In genomic region chr16:95924716-95925115, GRCm38 (mm10) we compare ENCODE assay signal across 28 mouse cellular contexts.
A peak's percentile ranks its signal among the peaks of the same experiment; 100 is the strongest.
DNase-seq lines count a peak whose midpoint lies in the region; ATAC-seq and TF ChIP-seq lines count a peak whose summit lies in the region.
"Had no signal": no experiment of that assay in that cellular context is flagged by ENCODE, and none has a peak within 500 bp of the region (broad histone marks: within the 10 kb centered on the region; RNA-seq: fewer than 3 reads in every experiment).

No protein-coding gene starts in this region.

- H3K4me2 ChIP-seq in lung, embryonic 14.5 days, result no peak overlapping the region
- H3K4me2 ChIP-seq in embryonic facial prominence, embryonic 14.5 days (ENCODE audit: low read depth, low read length), result no peak overlapping the region
- H3K4me2 ChIP-seq in limb, embryonic 13.5 days (replicated peaks), result no peak overlapping the region
- H3K4me2 ChIP-seq: embryonic facial prominence, embryonic 15.5 days; forebrain, embryonic 13.5 days; heart, embryonic 15.5 days; liver, embryonic 12.5 days; midbrain, embryonic 12.5 days had no signal

- TF ChIP-seq CTCF in lung, embryonic 14.5 days (IDR thresholded peaks at IDR 0.05; ENCODE audit: low read depth), result no peak

- 51% methylated on average over 8 of the region's 8 CpGs for WGBS in lung, embryonic 14.5 days
- 56% methylated on average over 8 of the region's 8 CpGs for WGBS in embryonic facial prominence, embryonic 14.5 days
- 17% methylated on average over 8 of the region's 8 CpGs for WGBS in limb, embryonic 13.5 days

- no peak overlapping the region for H3K9ac ChIP-seq in lung, embryonic 14.5 days
- no peak overlapping the region for H3K9ac ChIP-seq in embryonic facial prominence, embryonic 14.5 days (ENCODE audit: low read depth, low read length)
- no peak overlapping the region for H3K9ac ChIP-seq in limb, embryonic 13.5 days
- H3K9ac ChIP-seq: embryonic facial prominence, embryonic 15.5 days; forebrain, embryonic 13.5 days; heart, embryonic 15.5 days; liver, embryonic 12.5 days; liver, postnatal 0 days; midbrain, embryonic 12.5 days had no signal

- DNase-seq in lung, embryonic 14.5 days, result peak; percentile 62
- DNase-seq in lung, postnatal 10 days, result no peak
- DNase-seq in NIH3T3 (ENCODE audit: low read depth), result peak; percentile 30
- peak; percentile 43 for DNase-seq in embryonic facial prominence, embryonic 14.5 days (ENCODE audit: low spot score)
- no peak for DNase-seq in urinary bladder, postnatal 10 days (ENCODE audit: low spot score)
- DNase-seq: adrenal gland, postnatal 25 days; cerebellum, adult 11-12 months; cerebellum, postnatal 14 days; gastrocnemius, postnatal 25 days; heart, adult 11 months; kidney, adult 9 months; kidney, postnatal 14 days; liver, postnatal 0 days; lung, postnatal 4 days; retina, postnatal 1 day; right cerebral cortex, postnatal 14 days; thymus, adult 18-20 months; thymus, postnatal 25 days had no signal

- ATAC-seq in lung, embryonic 14.5 days (ENCODE audit: insufficient read depth), result no peak
- peak; percentile 10 for ATAC-seq in embryonic facial prominence, embryonic 14.5 days (ENCODE audit: low read depth)
- peak; percentile 79 for ATAC-seq in limb, embryonic 13.5 days (ENCODE audit: low FRiP score, low read depth)
- no peak for ATAC-seq in erythroid progenitor cell, adult 5-6 weeks (replicated peaks; ENCODE audit: low FRiP score, poor library complexity, severe bottlenecking)
- ATAC-seq: CD4-positive, CD25-positive, alpha-beta regulatory T cell, adult 4 months; forebrain, embryonic 13.5 days; liver, embryonic 12.5 days; liver, postnatal 0 days had no signal

- H3K27me3 ChIP-seq in lung, embryonic 14.5 days (ENCODE audit: insufficient read depth, low read length), result no peaks in the 10 kb centered on the region
- no peaks in the 10 kb centered on the region for H3K27me3 ChIP-seq in embryonic facial prominence, embryonic 14.5 days (replicated peaks; ENCODE audit: control insufficient read depth, insufficient read depth, low read length)
- H3K27me3 ChIP-seq in limb, embryonic 13.5 days, result no peaks in the 10 kb centered on the region
- H3K27me3 ChIP-seq: embryonic facial prominence, embryonic 15.5 days; forebrain, embryonic 13.5 days; heart, embryonic 15.5 days; liver, embryonic 12.5 days; midbrain, embryonic 12.5 days had no signal

- no peak overlapping the region for H3K4me3 ChIP-seq in lung, embryonic 14.5 days (ENCODE audit: low read depth, low read length)
- H3K4me3 ChIP-seq in embryonic facial prominence, embryonic 14.5 days (ENCODE audit: low read depth, low read length), result no peak overlapping the region
- H3K4me3 ChIP-seq in limb, embryonic 13.5 days, result no peak overlapping the region
- H3K4me3 ChIP-seq: embryonic facial prominence, embryonic 15.5 days; forebrain, embryonic 13.5 days; heart, embryonic 10.5 days; heart, embryonic 15.5 days; liver, embryonic 12.5 days; megakaryocyte, embryonic 14.5 days; midbrain, embryonic 12.5 days had no signal

- H3K36me3 ChIP-seq in lung, embryonic 14.5 days (ENCODE audit: insufficient read depth), result no peaks in the 10 kb centered on the region
- H3K36me3 ChIP-seq in embryonic facial prominence, embryonic 14.5 days (ENCODE audit: control insufficient read depth, insufficient read depth, low read length), result no peaks in the 10 kb centered on the region
- no peaks in the 10 kb centered on the region for H3K36me3 ChIP-seq in limb, embryonic 13.5 days
- H3K36me3 ChIP-seq: embryonic facial prominence, embryonic 15.5 days; heart, embryonic 10.5 days; heart, embryonic 15.5 days; liver, embryonic 12.5 days; midbrain, embryonic 12.5 days had no signal

- H3K9me3 ChIP-seq in lung, embryonic 14.5 days (ENCODE audit: low read depth, low read length), result no peaks in the 10 kb centered on the region
- H3K9me3 ChIP-seq in embryonic facial prominence, embryonic 14.5 days (ENCODE audit: control insufficient read depth, low read length), result no peaks in the 10 kb centered on the region
- H3K9me3 ChIP-seq in limb, embryonic 13.5 days, result no peaks in the 10 kb centered on the region
- H3K9me3 ChIP-seq: embryonic facial prominence, embryonic 15.5 days; forebrain, embryonic 13.5 days; heart, embryonic 10.5 days; heart, embryonic 15.5 days; liver, embryonic 12.5 days; midbrain, embryonic 12.5 days had no signal

- peaks cover 13% of the 10 kb centered on the region; the same call in 1 of the 2 replicates for H3K4me1 ChIP-seq in lung, embryonic 14.5 days (ENCODE audit: insufficient read depth)
- H3K4me1 ChIP-seq in embryonic facial prominence, embryonic 14.5 days (ENCODE audit: control insufficient read depth, insufficient read depth, low read length), result peaks cover 11% of the 10 kb centered on the region
- peaks cover 62% of the 10 kb centered on the region for H3K4me1 ChIP-seq in limb, embryonic 13.5 days
- H3K4me1 ChIP-seq: heart, embryonic 15.5 days had no signal

- peak overlapping the region; percentile 46; the same call in 1 of the 2 replicates for H3K27ac ChIP-seq in lung, embryonic 14.5 days (ENCODE audit: low read depth)
- 0 out of 2 replicates have a peak overlapping the region, but pooled peaks have one; percentile 33 for H3K27ac ChIP-seq in embryonic facial prominence, embryonic 14.5 days (replicated peaks; ENCODE audit: low read depth, low read length)
- H3K27ac ChIP-seq in limb, embryonic 13.5 days, result peak overlapping the region; percentile 89
- H3K27ac ChIP-seq: embryonic facial prominence, embryonic 15.5 days; forebrain, embryonic 13.5 days; heart, embryonic 10.5 days; heart, embryonic 15.5 days; liver, embryonic 12.5 days; midbrain, embryonic 12.5 days had no signal

Comparison
In these comparisons a context has a peak if more than half of its experiments do, and no peak if none do; other contexts are left out.
1. DNase-seq: peak in lung, embryonic 14.5 days (single experiment), NIH3T3 (single experiment) and embryonic facial prominence, embryonic 14.5 days (single experiment); none in lung, postnatal 10 days (single experiment) and urinary bladder, postnatal 10 days (single experiment).
2. ATAC-seq: peak in embryonic facial prominence, embryonic 14.5 days (single experiment) and limb, embryonic 13.5 days (single experiment); none in lung, embryonic 14.5 days (single experiment) and erythroid progenitor cell, adult 5-6 weeks (single experiment).
3. H3K27ac ChIP-seq: peak in every context shown above with its lines; median percentile 89 in limb, embryonic 13.5 days; 46 in lung, embryonic 14.5 days; 33 in embryonic facial prominence, embryonic 14.5 days.